In the genomic region with DNA sequence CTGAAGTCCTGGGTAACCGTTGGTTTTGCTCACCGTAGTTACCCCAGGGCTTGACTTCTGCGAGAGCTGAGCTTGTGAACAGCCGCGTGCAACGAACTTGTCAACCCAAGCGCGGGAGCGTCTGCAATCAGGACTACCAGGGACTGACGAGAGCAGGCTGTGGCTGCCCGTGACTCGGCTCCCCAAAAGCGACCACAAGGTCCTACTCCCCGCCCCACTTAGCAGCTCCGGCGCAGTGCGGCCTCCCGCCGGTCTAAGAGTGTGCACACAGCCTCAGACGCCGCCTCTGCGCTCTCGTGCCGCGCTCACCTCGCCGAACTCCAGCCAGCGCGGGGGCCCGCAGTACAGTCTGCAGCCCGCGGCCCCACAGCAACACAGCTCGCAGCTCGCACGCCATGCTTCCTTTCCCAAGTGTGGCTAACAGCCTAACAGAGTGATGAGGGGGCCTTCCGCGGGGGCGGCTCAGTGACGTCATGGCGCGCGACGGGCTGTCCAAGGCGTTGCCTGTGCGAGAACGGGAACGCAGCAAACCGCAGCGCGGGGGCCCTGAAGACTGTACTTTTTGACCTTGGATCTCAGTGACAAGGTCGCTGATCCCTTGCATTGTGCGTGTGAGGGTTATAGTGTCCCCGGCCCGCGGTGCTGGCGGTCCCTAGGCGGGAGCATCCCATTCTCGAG, we compare ENCODE assay signal across 1 mouse cellular context.
TF ChIP-seq lines count a peak whose summit lies in the region.

A gene (minus strand): TSS at position 444 of the 678 bp plus-strand sequence.

TF ChIP-seq in CH12.LX, 34 proteins besides CTCF, POLR2A, EP300 and RAD21 (continued from another document):
- peak; percentile 42; the same call in 1 of the 2 replicates for TF ChIP-seq ETS1 (conservative IDR thresholded peaks at IDR 0.05; ENCODE audit: low read depth, low read length)
- peak; percentile 89; the same call in 1 of the 2 replicates for TF ChIP-seq ZMIZ1 (IDR thresholded peaks at IDR 0.05; ENCODE audit: low read depth, low read length)
- peak; percentile 83 for TF ChIP-seq CHD2 (IDR thresholded peaks at IDR 0.05; ENCODE audit: low read length)
- no peak; the same call in 1 of the 2 replicates for TF ChIP-seq NRF1 (IDR thresholded peaks at IDR 0.05; ENCODE audit: low read depth, low read length)
- TF ChIP-seq RCOR1 (conservative IDR thresholded peaks at IDR 0.05; ENCODE audit: low read depth, low read length): no peak
- TF ChIP-seq HCFC1 (IDR thresholded peaks at IDR 0.05; ENCODE audit: low read depth, low read length): peak; percentile 97
- TF ChIP-seq USF2 (conservative IDR thresholded peaks at IDR 0.05; ENCODE audit: low read depth, low read length): no peak; the same call in 1 of the 2 replicates
- no peak for TF ChIP-seq PAX5 (IDR thresholded peaks at IDR 0.05; ENCODE audit: low read length)
- peak; percentile 75 for TF ChIP-seq IRF4 (IDR thresholded peaks at IDR 0.05; ENCODE audit: low read depth, low read length)
- peak; percentile 99 for TF ChIP-seq MXI1 (IDR thresholded peaks at IDR 0.05; ENCODE audit: low read depth, low read length)
- peak; percentile 93; the same call in 1 of the 2 replicates for TF ChIP-seq MAZ (IDR thresholded peaks at IDR 0.05; ENCODE audit: low read depth, low read length)
- TF ChIP-seq USF1 (IDR thresholded peaks at IDR 0.05; ENCODE audit: low read depth, low read length): no peak
- TF ChIP-seq KAT2A (IDR thresholded peaks at IDR 0.05; ENCODE audit: insufficient replicate concordance, low read length): peak; percentile 97; the same call in 1 of the 2 replicates
- TF ChIP-seq SIN3A (IDR thresholded peaks at IDR 0.05; ENCODE audit: low read length): peak; percentile 99
- no peak for TF ChIP-seq ZC3H11A (IDR thresholded peaks at IDR 0.05; ENCODE audit: low read depth, low read length)
- no peak for TF ChIP-seq ZNF384 (IDR thresholded peaks at IDR 0.05; ENCODE audit: low read depth, low read length)
- TF ChIP-seq NELFE (IDR thresholded peaks at IDR 0.05; ENCODE audit: low read depth, low read length): peak; percentile 98
- TF ChIP-seq TCF12 (IDR thresholded peaks at IDR 0.05; ENCODE audit: low read depth, low read length): peak; percentile 99
- TF ChIP-seq GABPA (IDR thresholded peaks at IDR 0.05; ENCODE audit: insufficient replicate concordance, low read depth, low read length): peak; percentile 68; the same call in 1 of the 2 replicates
- TF ChIP-seq TBP (conservative IDR thresholded peaks at IDR 0.05; ENCODE audit: low read depth, low read length): peak; percentile 86
- TF ChIP-seq MEF2A (IDR thresholded peaks at IDR 0.05; ENCODE audit: borderline replicate concordance, low read depth, low read length): peak; percentile 84; the same call in 1 of the 2 replicates
- no peak for TF ChIP-seq UBTF (IDR thresholded peaks at IDR 0.05; ENCODE audit: low read depth, low read length)
- no peak; the same call in 1 of the 2 replicates for TF ChIP-seq BHLHE40 (IDR thresholded peaks at IDR 0.05; ENCODE audit: low read depth, low read length)
- TF ChIP-seq MYC (IDR thresholded peaks at IDR 0.05; ENCODE audit: low read depth, low read length): no peak; the same call in 1 of the 2 replicates
- no peak for TF ChIP-seq JUND (conservative IDR thresholded peaks at IDR 0.05; ENCODE audit: low read depth, low read length)
- peak; percentile 87 for TF ChIP-seq ELF1 (IDR thresholded peaks at IDR 0.05; ENCODE audit: low read depth, low read length)
